Mouse (Mus musculus) thymus, postnatal 4 days (tissue): Measurements from ENCODE around the gene Smpdl3b.
"Not testable (repeated sequence)": the region's sequence is repeated elsewhere in the genome, so short reads cannot be mapped to it uniquely, and the experiment has no call there.

Experiments
- DNase-seq: peaks from one replicate; pipeline ENCODE4 v3.0.0; 2021

The Smpdl3b gene

GRCm38 (mm10) chr4:132756974-132757373 is at the start of gene Smpdl3b:
Gene Smpdl3b (minus strand): TSS chr4:132757252.
- DNase-seq, result peak; percentile 50

GRCm38 (mm10) chr4:132806620-132807191 is 49.7 kb upstream of the Smpdl3b start:
- DNase-seq, result no peak

- DNase-seq, result no peak
These were observed 48.6 kb upstream of the Smpdl3b start for GRCm38 (mm10) chr4:132805599-132806197.

- no peak for DNase-seq
These were observed 48.1 kb upstream of the Smpdl3b start for GRCm38 (mm10) chr4:132805146-132805545.

GRCm38 (mm10) chr4:132804331-132804730 is 47.3 kb upstream of the Smpdl3b start:
- DNase-seq, result no peak

GRCm38 (mm10) chr4:132803876-132804275 is 46.8 kb upstream of the Smpdl3b start:
- no peak for DNase-seq

- DNase-seq, result no peak
These were observed 46.2 kb upstream of the Smpdl3b start for GRCm38 (mm10) chr4:132803212-132803611.

- DNase-seq, result peak; percentile 67
These were observed 45.2 kb upstream of the Smpdl3b start for GRCm38 (mm10) chr4:132802171-132802637.

GRCm38 (mm10) chr4:132801176-132802077 is 44.4 kb upstream of the Smpdl3b start:
- DNase-seq, result no peak

GRCm38 (mm10) chr4:132799845-132800244 is 42.8 kb upstream of the Smpdl3b start:
- no peak for DNase-seq

GRCm38 (mm10) chr4:132798666-132799065 is 41.6 kb upstream of the Smpdl3b start:
- DNase-seq, result not testable (repeated sequence)

- no peak for DNase-seq
These were observed 41.0 kb upstream of the Smpdl3b start for GRCm38 (mm10) chr4:132798028-132798427.

GRCm38 (mm10) chr4:132797461-132797860 is 40.4 kb upstream of the Smpdl3b start:
- DNase-seq, result no peak

GRCm38 (mm10) chr4:132796196-132796886 is 39.3 kb upstream of the Smpdl3b start, which contains the start of gene Themis2:
Gene Themis2 (minus strand): TSS chr4:132796387.
- peak; percentile 92 for DNase-seq

GRCm38 (mm10) chr4:132795171-132795570 is 38.1 kb upstream of the Smpdl3b start:
- no peak for DNase-seq

- DNase-seq, result no peak
These were observed 37.7 kb upstream of the Smpdl3b start for GRCm38 (mm10) chr4:132794760-132795159.

- no peak for DNase-seq
These were observed 37.0 kb upstream of the Smpdl3b start for GRCm38 (mm10) chr4:132794028-132794427.

GRCm38 (mm10) chr4:132793322-132794004 is 36.4 kb upstream of the Smpdl3b start:
- not testable (repeated sequence) for DNase-seq

GRCm38 (mm10) chr4:132789731-132790130 is 32.7 kb upstream of the Smpdl3b start:
- DNase-seq, result no peak

GRCm38 (mm10) chr4:132785228-132785627 is 28.2 kb upstream of the Smpdl3b start:
- no peak for DNase-seq

GRCm38 (mm10) chr4:132783732-132784131 is 26.7 kb upstream of the Smpdl3b start:
- DNase-seq, result no peak

GRCm38 (mm10) chr4:132780288-132780687 is 23.2 kb upstream of the Smpdl3b start:
- DNase-seq, result no peak
